Mouse (Mus musculus): ENCODE results near the gene Hspa1b. TPM values are rescaled to one million over a fixed set of nuclear protein-coding genes. Genes with fewer than 3 reads are reported as not detected.
"Not testable (repeated sequence)": the region's sequence is repeated elsewhere in the genome, so short reads cannot be mapped to it uniquely, and the experiment has no call there.

Hspa1b gene
- polyA plus RNA-seq (2016; fragmentation: Nextera tagmentation; extraction: Ambion mirVana) = 0.19 TPM in 1 of 2 replicates, not detected in the other

DNA sequence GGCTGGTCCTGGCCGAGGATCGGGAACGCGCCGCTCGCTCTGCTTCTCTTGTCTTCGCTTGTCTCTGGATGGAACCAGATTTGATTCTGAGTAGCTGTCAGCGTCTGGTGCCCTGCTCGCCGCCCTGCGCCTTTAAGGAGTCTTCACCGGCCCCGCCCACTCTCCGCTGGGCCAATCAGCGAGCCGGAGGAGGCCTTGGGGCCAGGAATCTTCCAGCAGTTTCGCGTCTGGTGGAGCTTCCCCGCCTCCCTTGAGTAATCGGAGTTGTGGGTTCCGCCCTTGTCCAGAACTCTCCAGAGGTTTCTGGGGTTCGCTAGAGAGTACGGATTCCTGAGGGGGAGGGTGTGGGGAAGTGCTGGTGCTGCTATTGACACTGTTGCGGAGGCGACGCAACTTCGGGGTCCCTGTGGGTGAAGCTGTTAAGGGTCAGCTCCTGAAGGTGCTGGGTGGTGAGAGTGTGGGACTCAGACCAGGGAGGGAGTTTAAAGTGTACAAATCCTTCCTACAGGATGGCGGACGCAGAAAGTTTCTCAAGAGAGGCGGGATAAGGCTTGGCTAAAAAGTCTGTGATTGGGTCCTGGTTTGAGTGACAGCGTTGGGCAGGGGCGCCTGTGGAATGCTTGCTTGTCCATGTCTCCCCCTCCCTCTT is at the start of gene Hspa1b:
Gene Hspa1b, minus strand, starts transcription at position 109 of the 649 bp plus-strand sequence.
- H3K9me3 ChIP-seq (replicated peaks); H3K36me3 ChIP-seq: not testable (repeated sequence)
- WGBS = under 1% methylated on average over 29 of the region's 32 CpGs
- Histone ChIP-seq H3K4me1 (peaks cover 14% of the 10 kb centered on the region), H3K4me3 (peak within 1 kb of the TSS; percentile 62), H3K27me3 (ENCODE audit: low read depth, poor library complexity, severe bottlenecking) (peaks cover 76% of the 10 kb centered on the region), H3K27ac (replicated peaks) (peak within 1 kb of the TSS; percentile 87)
- peak; percentile 79 for DNase-seq (ENCODE audit: low spot score)

DNA sequence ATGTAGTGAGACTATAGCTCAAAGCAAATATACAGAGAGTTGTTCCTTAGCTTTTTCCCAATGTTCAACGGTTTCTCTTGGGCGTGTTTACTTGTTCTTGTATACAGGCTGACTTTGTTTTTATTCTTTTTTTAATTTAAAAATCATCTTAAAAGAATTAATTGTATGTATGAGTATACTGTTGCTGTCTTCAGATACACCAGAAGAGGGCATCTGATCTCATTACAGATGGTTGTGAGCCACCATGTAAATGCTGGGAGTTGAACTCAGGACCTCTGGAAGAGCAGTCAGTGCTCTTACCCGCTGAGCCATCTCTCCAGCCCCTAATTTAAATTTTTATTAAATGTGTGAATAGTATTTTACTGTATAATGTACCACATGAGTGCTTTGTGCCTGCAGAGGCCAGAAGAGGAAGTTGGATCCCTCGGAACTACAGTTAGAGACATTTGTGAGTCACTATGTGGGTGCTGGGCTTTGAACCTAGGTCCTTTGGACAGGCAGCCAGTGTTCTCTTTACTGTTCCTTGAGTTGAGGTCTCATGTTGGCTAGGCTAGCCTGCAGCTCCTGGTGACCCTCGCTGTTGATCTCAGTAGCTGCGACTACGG is 48.5 kb upstream of the Hspa1b start:
- WGBS = 94% methylated on average over 7 of the region's 7 CpGs
- Histone ChIP-seq H3K4me3 (no peak overlapping the region), H3K36me3 (peaks cover 94% of the 10 kb centered on the region)

GRCm38 (mm10) chr17:35005902-35006301 is 46.9 kb upstream of the Hspa1b start:
- not testable (repeated sequence) for H3K27me3 ChIP-seq (ENCODE audit: low read depth, poor library complexity, severe bottlenecking); H3K27ac ChIP-seq (replicated peaks); H3K9me3 ChIP-seq (replicated peaks); DNase-seq (ENCODE audit: low spot score); H3K4me3 ChIP-seq
- peaks cover 81% of the 10 kb centered on the region for H3K36me3 ChIP-seq
- WGBS = 94% methylated on average over 4 of the region's 5 CpGs
- peaks cover 32% of the 10 kb centered on the region for H3K4me1 ChIP-seq

More for the DNA sequence above, 48.5 kb upstream of the Hspa1b start:
- no peak for DNase-seq (ENCODE audit: low spot score)
- Histone ChIP-seq H3K27ac (replicated peaks) (no peak overlapping the region), H3K9me3 (replicated peaks) (no peaks in the 10 kb centered on the region), H3K4me1 (peaks cover 17% of the 10 kb centered on the region), H3K27me3 (ENCODE audit: low read depth, poor library complexity, severe bottlenecking) (no peaks in the 10 kb centered on the region)

DNA sequence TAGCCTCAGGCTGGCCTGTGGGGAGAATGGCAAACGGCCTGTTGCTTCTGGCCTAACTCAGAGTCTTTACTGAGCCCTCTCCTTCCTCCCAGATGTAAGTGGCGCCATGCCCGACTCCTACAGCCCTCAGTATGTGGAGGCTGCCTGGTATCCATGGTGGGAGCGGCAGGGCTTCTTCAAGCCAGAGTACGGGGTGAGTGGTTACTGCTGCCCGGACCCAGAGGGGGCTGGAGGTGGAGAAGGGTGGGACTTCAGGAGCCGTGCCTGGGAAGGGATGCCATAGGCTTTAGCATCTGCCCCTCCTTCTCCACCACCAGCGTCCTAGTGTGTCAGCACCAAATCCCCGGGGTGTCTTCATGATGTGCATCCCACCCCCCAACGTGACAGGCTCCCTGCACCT is 46.1 kb upstream of the Hspa1b start:
- H3K4me3 ChIP-seq = peak overlapping the region; percentile 10; the same call in 1 of the 2 replicates
- H3K9me3 ChIP-seq (replicated peaks) = no peaks in the 10 kb centered on the region
- no peak overlapping the region for H3K27ac ChIP-seq (replicated peaks)
- H3K36me3 ChIP-seq = peaks cover 73% of the 10 kb centered on the region
- WGBS = 91% methylated on average over 10 of the region's 10 CpGs
- no peaks in the 10 kb centered on the region for H3K27me3 ChIP-seq (ENCODE audit: low read depth, poor library complexity, severe bottlenecking)
- peaks cover 37% of the 10 kb centered on the region for H3K4me1 ChIP-seq
- DNase-seq (ENCODE audit: low spot score) = no peak

DNA sequence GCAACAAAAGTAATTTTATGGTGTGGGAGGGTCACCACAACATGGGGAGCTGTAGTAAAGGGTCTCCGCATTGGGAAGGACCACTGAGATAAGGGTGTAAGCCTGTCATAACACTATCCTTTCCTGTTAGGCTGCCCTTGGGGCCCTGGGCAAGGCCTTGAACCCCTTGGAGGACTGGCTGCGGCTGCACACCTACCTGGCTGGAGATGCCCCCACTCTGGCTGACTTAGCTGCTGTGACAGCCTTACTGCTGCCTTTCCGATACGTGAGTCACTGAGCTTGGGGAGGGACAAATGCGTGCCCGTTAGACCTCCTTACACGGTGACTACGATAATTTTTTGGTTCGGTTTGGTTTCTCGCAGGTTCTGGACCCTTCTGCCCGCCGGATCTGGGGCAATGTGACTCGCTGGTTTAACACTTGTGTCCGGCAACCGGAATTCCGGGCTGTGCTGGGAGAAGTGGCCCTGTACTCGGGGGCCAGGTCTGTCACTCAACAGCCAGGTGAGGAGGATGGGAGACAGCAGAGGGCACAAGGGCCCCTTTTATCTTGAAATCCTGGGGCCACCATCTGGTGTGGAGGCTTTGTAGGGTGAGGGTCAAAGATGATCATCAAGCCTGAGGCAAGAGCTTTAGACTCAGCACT is 45.2 kb upstream of the Hspa1b start:
- no peaks in the 10 kb centered on the region for H3K27me3 ChIP-seq (ENCODE audit: low read depth, poor library complexity, severe bottlenecking)
- no peak overlapping the region for H3K27ac ChIP-seq (replicated peaks)
- DNase-seq (ENCODE audit: low spot score) = no peak
- H3K9me3 ChIP-seq (replicated peaks) = no peaks in the 10 kb centered on the region
- peaks cover 64% of the 10 kb centered on the region for H3K36me3 ChIP-seq
- peaks cover 47% of the 10 kb centered on the region for H3K4me1 ChIP-seq
- 96% methylated on average over 17 of the region's 17 CpGs for WGBS
- H3K4me3 ChIP-seq = peak overlapping the region; percentile 10; the same call in 1 of the 2 replicates

- 84% methylated on average over 9 of the region's 9 CpGs for WGBS
- peaks cover 64% of the 10 kb centered on the region for H3K36me3 ChIP-seq
These were observed 44.2 kb upstream of the Hspa1b start for GRCm38 (mm10) chr17:35003022-35003838.

GRCm38 (mm10) chr17:35002153-35002865 is 43.3 kb upstream of the Hspa1b start:
- Histone ChIP-seq H3K27me3 (ENCODE audit: low read depth, poor library complexity, severe bottlenecking) (no peaks in the 10 kb centered on the region), H3K4me3 (peak overlapping the region; percentile 86), H3K9me3 (replicated peaks) (no peaks in the 10 kb centered on the region), H3K36me3 (peaks cover 64% of the 10 kb centered on the region), H3K27ac (replicated peaks) (peak overlapping the region; percentile 98), H3K4me1 (peaks cover 63% of the 10 kb centered on the region)
- 21% methylated on average over 12 of the region's 12 CpGs for WGBS
- no peak for DNase-seq (ENCODE audit: low spot score)

More at GRCm38 (mm10) chr17:35003022-35003838, 44.2 kb upstream of the Hspa1b start:
- Histone ChIP-seq H3K9me3 (replicated peaks) (no peaks in the 10 kb centered on the region), H3K27me3 (ENCODE audit: low read depth, poor library complexity, severe bottlenecking) (no peaks in the 10 kb centered on the region), H3K4me3 (peak overlapping the region; percentile 86), H3K4me1 (peaks cover 56% of the 10 kb centered on the region), H3K27ac (replicated peaks) (0 out of 2 replicates have a peak overlapping the region, but pooled peaks have one; percentile 98)
- no peak for DNase-seq (ENCODE audit: low spot score)

- under 1% methylated on average over 35 of the region's 35 CpGs for WGBS
- Histone ChIP-seq H3K4me1 (peaks cover 70% of the 10 kb centered on the region), H3K27ac (replicated peaks) (peak overlapping the region; percentile 98), H3K9me3 (replicated peaks) (no peaks in the 10 kb centered on the region), H3K27me3 (ENCODE audit: low read depth, poor library complexity, severe bottlenecking) (no peaks in the 10 kb centered on the region), H3K36me3 (peaks cover 64% of the 10 kb centered on the region), H3K4me3 (peak overlapping the region; percentile 86)
- DNase-seq (ENCODE audit: low spot score) = no peak
These were observed 42.6 kb upstream of the Hspa1b start for GRCm38 (mm10) chr17:35001452-35002152.

DNA sequence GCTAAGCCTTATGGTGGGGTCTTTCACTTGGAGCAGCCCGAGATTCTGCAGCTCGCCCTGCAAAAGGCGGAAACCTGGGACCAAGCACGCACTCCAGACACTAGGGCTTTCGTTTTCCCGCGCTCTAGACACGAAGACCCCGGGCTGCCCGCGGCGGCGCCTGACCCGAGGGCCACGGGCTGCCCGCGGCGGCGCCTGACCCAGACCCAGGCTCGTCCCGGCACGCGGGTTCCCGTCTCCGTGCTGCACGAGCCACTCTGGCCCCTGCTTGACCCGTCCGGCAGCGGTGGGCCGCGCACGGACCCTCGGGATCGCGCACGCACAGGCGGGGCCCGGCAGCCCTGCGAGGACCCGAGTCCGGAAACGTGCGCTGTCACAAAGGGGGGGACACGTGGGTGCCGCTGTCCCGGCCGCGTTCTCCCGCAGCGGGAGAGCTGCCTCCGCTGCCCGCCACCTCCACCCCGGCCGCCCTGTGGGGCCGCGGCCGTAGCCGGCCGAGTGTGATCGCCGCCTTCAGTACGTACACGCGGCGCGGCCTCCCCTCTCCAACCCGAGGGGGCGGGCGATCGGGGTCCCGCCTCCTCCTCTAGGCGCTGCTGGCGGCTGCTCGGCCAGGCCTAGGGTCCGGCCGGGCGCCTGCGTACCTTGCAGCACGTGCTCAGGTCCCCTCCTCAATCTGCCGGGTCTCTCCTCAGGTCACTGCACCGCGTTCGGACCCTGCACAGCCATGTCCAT is 41.8 kb upstream of the Hspa1b start, which contains the start of gene Vars:
Gene Vars, plus strand, starts transcription at position 271 of the 735 bp plus-strand sequence.
- DNase-seq (ENCODE audit: low spot score) = peak; percentile 98
- Histone ChIP-seq H3K27me3 (ENCODE audit: low read depth, poor library complexity, severe bottlenecking) (no peaks in the 10 kb centered on the region), H3K4me3 (peak within 1 kb of the TSS; percentile 86), H3K4me1 (peaks cover 72% of the 10 kb centered on the region), H3K27ac (replicated peaks) (peak within 1 kb of the TSS; percentile 98), H3K36me3 (peaks cover 63% of the 10 kb centered on the region), H3K9me3 (replicated peaks) (no peaks in the 10 kb centered on the region)
- WGBS = under 1% methylated on average over 83 of the region's 83 CpGs

DNA sequence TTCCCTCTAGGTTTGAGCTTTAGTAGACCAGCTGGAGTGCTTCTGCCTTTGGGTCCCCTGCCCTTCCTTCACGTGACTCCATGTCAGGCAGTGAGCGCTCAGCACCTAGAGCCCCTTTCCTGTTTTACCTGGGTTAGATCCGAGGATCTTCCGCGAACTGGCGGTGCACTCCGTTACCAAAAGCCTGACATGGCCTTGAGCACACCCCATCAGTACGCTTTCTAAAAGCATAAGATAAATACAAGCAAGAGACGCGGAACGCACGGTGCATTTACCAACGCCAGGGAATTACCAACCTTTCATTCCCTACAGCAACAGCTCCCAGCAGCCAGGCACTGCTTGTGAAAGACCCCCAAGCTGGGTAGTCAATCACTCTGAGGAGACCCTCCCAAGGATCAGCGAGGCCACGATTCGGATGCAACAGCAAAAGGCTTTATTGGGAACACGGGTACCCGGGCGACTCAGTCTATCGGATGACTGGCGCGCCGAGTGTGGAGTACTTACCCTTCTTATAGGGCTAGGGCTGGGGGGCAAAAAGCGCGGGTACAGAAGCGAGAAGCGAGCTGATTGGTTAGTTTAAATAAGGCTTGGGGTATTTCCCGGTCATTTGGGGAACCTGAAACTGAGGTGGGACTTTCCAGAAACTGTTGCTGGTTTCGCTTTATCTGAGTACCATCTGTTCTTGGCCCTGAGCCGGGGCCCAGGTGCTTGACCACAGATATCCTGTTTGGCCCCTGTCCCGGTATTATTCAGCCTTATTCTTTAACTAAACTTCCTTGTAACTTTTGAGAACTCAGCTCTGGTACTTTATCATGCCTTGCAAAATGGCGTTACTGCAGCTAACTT is 41.1 kb upstream of the Hspa1b start:
- Histone ChIP-seq H3K36me3 (peaks cover 60% of the 10 kb centered on the region), H3K4me1 (peaks cover 72% of the 10 kb centered on the region)

More for the DNA sequence above, 41.1 kb upstream of the Hspa1b start:
- 28% methylated on average over 30 of the region's 32 CpGs for WGBS
- H3K9me3 ChIP-seq (replicated peaks); H3K27me3 ChIP-seq (ENCODE audit: low read depth, poor library complexity, severe bottlenecking): not testable (repeated sequence)
- Histone ChIP-seq H3K27ac (replicated peaks) (peak overlapping the region; percentile 98), H3K4me3 (peak overlapping the region; percentile 86)
- DNase-seq (ENCODE audit: low spot score) = peak; percentile 43

All from midbrain, embryonic 10.5 days (tissue).